Mouse (Mus musculus) spleen, embryonic (tissue): Measurements from ENCODE around the gene Pbx1.

Source experiments
- CTCF ChIA-PET: fragments of 350-600 bp; sonication (Branson Sonifier 250); formaldehyde crosslinking; loops from one replicate; lab custom pipeline; 2022; lab: Charles Lee

Pbx1 gene

GRCm38 (mm10) chr1:168088680-168089079, 343.4 kb downstream of the Pbx1 start:
- CTCF ChIA-PET = no interaction called here

DNA sequence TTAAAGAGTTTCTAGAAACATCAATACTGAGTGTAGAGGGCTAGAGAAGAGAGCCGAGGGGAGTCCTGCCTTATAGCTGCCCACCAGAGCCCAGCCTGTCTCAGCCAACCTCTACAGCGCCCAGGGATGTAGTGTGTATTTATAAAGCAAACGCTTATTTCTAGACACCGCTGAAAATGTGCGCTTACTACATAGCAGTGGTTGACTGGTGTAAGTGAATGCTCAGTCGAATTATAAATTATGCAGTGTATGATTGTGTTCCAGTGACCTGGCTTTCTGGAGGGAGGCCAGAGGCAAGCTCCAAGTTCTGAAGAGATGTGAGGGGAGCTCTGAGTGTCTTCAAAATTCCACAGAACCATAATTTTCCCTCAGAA, 352.7 kb downstream of the Pbx1 start:
- CTCF ChIA-PET = no interaction called here

- CTCF ChIA-PET = no interaction called here
These were observed 353.2 kb downstream of the Pbx1 start for GRCm38 (mm10) chr1:168078746-168079393.

DNA sequence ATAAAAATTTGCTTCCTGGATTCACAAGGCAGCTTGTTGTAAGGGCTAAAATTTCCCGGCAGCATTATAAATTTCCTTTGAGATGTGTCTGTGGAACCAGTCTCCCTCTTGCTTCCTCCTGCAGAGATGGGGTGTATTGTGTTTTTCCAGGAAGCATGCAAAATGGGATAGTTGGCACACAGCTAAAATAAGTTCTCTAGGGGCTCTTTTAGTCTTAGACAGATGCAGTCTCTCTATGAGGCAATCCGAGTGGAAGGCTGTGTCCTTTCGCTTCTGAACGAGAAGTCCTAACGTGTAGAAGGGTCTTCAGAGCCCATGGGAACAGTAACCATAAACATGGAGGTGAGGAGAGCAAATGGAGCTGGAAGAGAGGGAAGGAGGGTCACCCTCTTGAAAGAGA, 360.1 kb downstream of the Pbx1 start:
- CTCF ChIA-PET = no interaction called here

- CTCF ChIA-PET = no interaction called here
These were observed 361.7 kb downstream of the Pbx1 start for GRCm38 (mm10) chr1:168070273-168070910.

- CTCF ChIA-PET = no interaction called here
These were observed 362.3 kb downstream of the Pbx1 start for GRCm38 (mm10) chr1:168069740-168070139.
